In genomic region chr10:69478831-69479230, GRCm38 (mm10) we compare ENCODE assay signal across 17 mouse cellular contexts.
"Had no signal": no experiment of that assay in that cellular context is flagged by ENCODE, and none has a peak within 500 bp of the region (broad histone marks: within the 10 kb centered on the region; RNA-seq: fewer than 3 reads in every experiment).

No protein-coding gene starts in this region.

- H3K9me3 ChIP-seq: liver, embryonic 13.5 days; neural tube, embryonic 12.5 days; neural tube, embryonic 15.5 days; stomach, embryonic 15.5 days had no signal

- DNase-seq: kidney, adult 9 months; kidney, postnatal 14 days; kidney, postnatal 4 days; layer of hippocampus, postnatal 36 days; liver, embryonic 13.5 days; lung, adult 2 months; lung, postnatal 14 days; lung, postnatal 4 days; midbrain, embryonic 14.5 days; right cerebral cortex, postnatal 25 days; spleen, adult 18-20 months; thymus, postnatal 25 days had no signal

- H3K27ac ChIP-seq: left cerebral cortex, adult 2 months; liver, embryonic 13.5 days; neural tube, embryonic 12.5 days; neural tube, embryonic 15.5 days; stomach, embryonic 15.5 days had no signal

- H3K4me2 ChIP-seq: liver, embryonic 13.5 days; midbrain, embryonic 11.5 days; neural tube, embryonic 12.5 days; neural tube, embryonic 15.5 days; stomach, embryonic 15.5 days had no signal

- H3K27me3 ChIP-seq: liver, embryonic 13.5 days; neural tube, embryonic 12.5 days; neural tube, embryonic 15.5 days; stomach, embryonic 15.5 days had no signal

- H3K4me3 ChIP-seq: left cerebral cortex, adult 2 months; liver, embryonic 13.5 days; neural tube, embryonic 12.5 days; neural tube, embryonic 15.5 days; stomach, embryonic 15.5 days had no signal

- H3K4me1 ChIP-seq: liver, embryonic 13.5 days; neural tube, embryonic 12.5 days; neural tube, embryonic 15.5 days; stomach, embryonic 15.5 days had no signal

- H3K36me3 ChIP-seq: liver, embryonic 13.5 days; neural tube, embryonic 12.5 days; neural tube, embryonic 15.5 days; stomach, embryonic 15.5 days had no signal

- H3K9ac ChIP-seq: liver, embryonic 13.5 days; neural tube, embryonic 12.5 days; neural tube, embryonic 15.5 days; stomach, embryonic 15.5 days had no signal
